Mouse (Mus musculus): ENCODE measurements around the gene Eloa.
"Not testable (repeated sequence)": the region's sequence is repeated elsewhere in the genome, so short reads cannot be mapped to it uniquely, and the experiment has no call there.

Eloa gene

DNA sequence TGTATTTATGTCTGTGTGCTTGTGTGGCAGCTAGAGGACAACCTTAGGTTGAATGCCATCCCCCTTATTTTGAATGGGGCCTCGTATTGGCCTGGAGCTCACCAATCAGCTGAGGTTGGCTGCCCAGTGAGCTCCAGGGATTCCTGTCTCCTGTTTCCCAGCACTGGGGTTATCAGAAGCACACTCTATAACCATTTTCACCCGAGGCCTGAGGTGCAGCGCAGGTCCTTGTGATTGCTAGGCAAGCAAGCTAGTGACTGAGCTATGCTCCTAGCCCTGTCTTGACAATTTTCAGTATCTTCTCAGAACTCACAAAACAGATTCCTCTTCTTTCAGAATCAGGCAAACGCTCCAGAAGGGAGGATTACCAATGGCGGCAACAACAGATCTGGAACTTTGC is 37.0 kb downstream of the Eloa start:
- DNase-seq (ENCODE audit: low spot score): no peak

DNA sequence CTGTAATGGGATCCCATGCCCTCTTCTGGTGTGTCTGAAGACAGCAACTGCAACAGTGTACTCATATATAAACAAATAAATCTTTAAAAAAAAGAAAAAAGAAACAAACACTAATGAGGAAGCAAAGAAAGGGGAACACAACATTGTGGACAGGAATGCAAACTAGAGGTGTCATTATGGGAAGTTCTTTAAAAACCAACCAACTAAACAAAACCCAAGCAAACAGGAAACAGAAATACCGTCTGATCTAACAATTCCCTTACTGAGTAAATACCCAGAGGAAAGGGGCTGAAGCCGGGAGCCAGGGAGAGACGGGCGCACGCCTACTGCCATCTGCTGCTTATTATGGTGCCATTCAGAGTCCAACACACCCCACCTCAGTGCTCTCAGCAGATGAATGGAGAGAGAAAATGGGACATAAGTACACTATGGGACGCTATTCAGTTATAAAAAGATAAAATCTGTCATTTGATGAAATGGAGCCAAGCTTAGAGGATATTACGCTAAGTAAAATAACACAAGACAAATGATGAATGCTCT is 40.0 kb downstream of the Eloa start:
- DNase-seq (ENCODE audit: low spot score): no peak

DNA sequence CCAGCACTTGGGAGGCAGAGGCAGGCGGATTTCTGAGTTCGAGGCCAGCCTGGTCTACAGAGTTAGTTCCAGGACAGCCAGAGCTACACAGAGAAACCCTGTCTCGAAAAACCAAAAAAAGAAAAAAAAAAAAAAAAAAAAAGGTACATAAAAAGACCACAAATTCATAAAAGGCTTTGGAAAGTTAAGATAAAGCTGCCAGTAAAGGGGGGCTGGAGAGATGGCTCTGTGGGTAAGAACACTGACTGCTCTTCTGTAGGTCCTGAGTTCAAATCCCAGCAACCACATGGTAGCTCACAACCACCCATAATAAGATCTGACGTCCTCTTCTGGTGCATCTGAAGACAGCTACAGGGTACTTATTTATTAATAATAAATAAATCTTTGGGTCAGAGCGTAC is 41.3 kb downstream of the Eloa start:
- DNase-seq (ENCODE audit: low spot score): not testable (repeated sequence)

DNA sequence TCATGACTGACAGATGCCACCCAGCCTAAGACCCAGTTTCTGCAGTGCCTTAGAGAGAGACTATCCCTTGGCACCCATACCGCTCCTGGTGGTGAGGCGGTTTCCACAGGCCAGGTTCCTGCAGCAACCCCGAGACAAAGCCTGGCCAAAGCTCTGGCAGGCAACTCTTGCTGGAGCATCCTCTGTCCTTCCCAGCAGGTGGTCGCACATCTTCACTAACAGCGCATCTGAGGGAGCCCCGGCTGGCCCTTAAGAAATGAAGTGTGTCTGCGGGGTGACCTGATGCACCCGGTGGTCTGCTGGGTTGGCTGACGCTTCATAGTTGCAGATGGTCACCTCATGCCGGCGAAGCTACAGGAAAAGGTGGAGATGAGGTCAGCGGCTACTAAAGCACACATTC is 45.4 kb downstream of the Eloa start:
- no peak for DNase-seq (ENCODE audit: low spot score)

DNA sequence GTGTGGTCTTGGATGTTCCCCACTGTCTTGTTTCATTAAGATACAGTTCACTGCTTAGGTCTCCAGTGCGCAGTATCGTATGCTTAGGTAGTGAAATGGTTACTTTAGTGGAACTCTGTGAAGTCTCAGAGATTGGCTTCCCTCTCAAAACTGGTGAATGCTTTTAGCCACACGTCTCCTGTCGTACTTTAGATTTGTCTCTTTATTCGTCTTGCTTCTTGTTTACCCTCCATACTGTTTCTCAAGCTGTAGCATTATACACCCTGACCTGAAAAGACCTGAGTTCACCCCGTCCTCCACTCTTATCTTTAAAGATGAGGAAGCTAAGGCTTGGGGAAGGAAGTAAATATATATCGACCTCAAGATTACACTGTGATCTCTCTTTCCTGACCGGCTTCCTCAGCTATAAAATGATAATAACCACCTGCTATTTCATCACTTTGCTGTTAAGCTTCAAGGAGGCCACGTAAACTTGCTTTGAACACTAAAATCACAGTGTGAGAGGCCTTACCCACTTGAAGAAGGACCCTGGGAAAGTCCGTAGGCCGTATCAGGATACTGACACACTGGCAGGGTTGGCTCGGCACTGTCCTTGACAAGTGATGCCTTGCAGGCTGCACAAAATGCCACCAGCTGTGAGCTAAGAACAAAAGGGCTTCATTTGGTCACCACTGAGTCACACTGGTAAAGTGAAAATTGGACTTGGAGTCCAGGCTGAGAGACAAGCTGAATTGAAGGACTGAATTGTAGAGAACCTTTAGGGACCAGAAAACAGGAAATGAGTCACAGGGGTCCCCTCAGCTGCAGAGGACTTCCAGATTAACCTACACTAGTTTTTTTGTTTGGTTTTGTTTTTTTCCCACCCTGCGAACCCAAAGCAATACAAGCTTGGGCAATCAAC is 48.4 kb downstream of the Eloa start:
- DNase-seq (ENCODE audit: low spot score): no peak

DNA sequence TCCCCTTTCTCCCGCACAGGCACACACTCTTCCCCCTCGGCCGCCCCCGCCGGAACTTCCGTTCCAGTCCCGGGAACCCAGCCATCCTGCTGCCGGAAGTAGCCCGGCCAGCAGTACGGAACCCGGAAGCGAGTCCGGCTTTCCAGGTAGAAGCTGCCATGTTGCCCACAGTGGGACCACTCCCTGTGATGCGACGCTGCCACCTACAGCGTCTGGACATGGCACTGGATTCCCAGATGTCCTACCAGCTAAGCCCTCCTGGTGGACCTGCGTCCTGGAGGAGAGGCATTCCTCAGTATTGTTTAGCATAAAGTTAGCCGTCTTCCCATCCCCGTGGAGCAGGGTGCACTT is 49.0 kb downstream of the Eloa start, which contains the start of gene Lypla2:
Gene Lypla2, minus strand, starts transcription at position 71 of the 351 bp plus-strand sequence.
- peak; percentile 85 for DNase-seq (ENCODE audit: low spot score)

DNA sequence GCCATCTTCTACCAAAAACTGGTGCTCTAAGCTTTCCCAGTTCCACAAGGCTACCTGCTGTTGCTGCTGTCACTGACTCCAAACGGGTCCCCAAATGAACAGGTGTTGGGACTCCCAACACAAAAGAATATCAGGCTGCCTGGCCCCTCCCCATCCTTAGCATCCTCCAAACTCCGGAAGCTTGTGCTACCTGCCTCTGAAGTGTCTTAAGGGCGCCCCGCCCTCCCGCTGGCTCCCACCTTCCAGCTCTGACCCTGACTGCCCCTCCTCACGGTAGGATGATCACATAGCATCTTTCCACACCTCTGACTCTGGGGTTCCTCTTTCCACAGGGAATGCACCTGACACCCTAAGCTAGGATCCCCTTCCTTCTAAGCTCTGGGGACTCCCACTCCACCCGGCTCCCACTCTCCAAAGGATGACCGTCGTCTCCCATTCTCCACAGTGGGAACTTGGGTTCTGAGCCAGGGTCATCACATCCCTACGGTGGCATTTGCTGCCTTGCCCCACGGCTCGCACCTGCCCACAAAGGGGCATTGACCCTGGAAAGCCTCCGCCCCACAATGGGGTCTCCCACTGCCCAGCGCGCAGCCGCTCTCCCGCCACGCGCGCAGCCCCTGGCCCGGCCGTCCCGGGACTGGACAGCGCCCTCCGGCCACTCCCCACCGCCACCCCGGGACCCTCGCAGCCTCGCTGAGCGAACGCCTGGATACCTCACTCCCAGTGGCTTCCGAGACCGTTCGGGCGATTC is 49.6 kb downstream of the Eloa start:
- no peak for DNase-seq (ENCODE audit: low spot score)

DNA sequence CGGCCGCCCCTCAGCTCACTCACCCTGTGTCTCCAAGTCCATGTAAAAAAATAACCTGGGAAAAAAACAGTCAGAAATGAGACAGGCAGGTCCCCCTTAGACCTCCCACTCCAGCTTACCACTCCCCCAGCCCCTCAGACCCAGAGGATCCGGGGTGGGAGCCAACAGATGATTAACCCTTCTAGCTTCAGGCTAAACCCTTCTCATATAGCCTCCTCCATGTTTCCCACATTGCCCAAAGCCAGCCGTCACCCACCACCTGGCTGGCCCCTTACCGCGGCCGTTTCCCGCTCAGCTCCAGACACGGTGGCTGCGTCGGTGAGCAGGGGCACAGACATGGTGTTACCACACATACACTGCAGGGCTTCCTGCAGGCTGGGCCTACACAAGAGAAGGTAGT is 51.0 kb downstream of the Eloa start:
- no peak for DNase-seq (ENCODE audit: low spot score)

DNA sequence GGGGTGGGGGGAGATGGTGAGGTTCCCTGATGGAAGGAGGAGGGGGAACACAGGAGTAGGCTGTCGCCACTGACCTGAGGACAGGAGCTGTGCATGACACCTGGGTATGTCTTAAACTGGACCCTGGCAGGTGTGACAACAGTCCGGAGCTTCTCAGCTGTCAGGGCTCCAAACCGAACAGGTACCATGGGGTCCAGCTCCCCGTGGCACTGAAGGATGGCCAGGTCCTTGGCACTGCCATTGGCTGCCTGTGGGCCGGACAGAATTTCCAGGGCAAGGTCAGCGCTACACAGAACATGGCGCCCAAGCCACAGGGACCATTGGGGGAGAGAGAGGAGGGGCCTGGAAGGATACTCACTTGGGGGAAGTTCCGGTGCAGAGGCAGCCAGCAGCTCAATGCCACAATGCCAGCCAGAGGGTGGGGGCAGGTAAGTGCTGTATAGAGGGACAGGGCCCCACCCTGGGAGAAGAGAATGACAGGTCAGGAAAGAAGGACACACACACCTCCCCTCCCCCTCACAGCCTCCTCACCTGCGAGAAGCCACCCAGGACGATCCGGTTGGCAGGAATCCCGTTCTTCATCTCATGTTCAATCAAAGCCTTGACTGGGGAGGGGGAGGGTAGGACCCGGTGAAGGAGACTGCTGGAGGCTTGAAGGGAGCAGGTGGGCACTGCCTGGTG is 52.4 kb downstream of the Eloa start:
- no peak for DNase-seq (ENCODE audit: low spot score)

DNA sequence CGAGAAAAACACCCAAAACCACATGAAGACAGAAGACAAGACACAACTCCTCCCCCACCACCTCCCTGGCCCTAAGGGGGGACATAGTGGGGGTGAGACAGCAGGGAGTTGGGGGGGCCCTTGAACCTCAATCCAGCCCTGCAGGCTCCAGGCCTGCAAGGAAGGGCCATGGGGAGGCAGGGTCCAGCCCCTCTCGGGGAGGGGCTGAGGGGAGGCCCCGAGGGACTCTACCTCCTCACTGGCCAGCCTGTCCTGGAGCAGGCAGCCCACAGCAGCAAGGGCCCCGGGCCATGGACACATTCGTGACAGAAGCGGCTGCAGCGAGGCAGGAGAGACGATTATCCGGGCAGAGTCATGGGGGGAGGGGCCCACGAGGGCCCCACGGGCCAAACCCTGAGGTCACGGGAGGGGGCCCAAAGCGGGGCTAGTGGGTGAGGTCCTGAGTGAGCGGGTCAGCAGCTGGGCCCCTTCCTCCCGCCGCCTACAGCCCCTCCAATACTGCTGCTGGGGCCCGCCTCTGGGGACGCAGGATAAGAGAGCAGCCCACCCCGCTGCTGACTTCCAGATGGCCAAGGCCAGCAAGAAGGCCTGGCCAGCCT is 53.2 kb downstream of the Eloa start:
- no peak for DNase-seq (ENCODE audit: low spot score)

DNA sequence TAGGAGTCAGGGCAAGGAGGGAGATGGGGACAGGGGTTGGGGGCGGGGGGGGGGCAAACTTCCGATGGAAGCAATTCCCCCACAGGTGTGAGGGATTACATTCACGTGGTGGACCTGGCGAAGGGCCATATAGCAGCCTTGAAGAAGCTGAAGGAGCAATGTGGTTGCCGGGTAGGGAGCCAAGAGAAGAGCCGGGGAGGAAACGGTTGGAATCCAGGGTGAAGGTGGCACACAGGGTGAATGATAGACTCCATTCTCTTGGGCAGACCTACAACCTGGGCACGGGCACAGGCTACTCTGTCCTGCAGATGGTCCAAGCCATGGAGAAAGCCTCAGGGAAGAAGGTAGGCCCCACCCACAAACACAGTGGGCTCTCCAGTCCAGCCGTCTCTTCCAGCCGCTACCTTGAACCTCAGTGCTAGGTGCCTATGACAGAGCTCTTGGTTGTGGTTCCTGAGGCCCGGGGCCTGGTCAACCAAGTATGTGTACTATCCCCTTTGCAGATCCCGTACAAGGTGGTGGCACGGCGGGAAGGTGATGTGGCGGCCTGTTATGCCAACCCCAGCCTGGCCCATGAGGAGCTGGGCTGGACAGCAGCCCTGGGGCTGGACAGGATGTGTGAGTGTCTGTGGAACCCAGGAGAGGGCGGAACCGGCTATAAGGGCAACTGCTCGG is 54.3 kb downstream of the Eloa start:
- DNase-seq (ENCODE audit: low spot score): no peak

DNA sequence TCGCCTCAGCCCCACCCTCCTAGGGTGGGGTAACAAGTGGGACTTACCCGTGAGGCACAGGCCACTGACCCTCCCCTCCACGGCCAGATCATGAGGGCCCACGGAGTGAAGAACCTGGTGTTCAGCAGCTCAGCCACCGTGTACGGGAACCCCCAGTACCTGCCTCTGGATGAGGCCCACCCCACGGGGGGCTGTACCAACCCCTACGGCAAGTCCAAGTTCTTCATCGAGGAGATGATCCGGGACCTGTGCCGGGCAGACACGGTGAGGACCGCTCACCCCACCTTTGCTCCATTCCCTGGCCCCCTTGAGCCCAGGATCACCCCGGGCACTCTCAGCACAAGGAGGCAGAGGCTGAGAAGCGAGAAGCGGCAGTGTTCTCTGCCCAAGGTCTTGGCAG is 55.3 kb downstream of the Eloa start:
- no peak for DNase-seq (ENCODE audit: low spot score)

DNA sequence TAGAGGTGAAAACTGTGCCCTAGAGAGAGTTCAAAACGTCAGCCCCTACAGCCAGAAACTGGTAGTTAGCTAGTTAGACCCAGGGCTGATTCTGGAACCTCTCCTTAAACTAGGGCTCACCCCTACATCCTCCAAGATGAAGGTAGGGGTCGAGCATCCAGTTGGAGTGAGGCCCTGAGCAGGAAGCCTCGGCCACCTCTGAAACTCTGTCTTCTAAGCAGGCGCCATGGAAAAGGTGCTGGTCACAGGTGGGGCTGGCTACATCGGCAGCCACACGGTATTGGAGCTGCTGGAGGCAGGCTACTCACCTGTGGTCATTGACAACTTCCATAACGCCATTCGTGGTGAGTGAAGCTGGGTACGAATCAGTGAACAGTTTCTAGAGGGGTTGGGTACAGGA is 56.5 kb downstream of the Eloa start:
- no peak for DNase-seq (ENCODE audit: low spot score)

DNA sequence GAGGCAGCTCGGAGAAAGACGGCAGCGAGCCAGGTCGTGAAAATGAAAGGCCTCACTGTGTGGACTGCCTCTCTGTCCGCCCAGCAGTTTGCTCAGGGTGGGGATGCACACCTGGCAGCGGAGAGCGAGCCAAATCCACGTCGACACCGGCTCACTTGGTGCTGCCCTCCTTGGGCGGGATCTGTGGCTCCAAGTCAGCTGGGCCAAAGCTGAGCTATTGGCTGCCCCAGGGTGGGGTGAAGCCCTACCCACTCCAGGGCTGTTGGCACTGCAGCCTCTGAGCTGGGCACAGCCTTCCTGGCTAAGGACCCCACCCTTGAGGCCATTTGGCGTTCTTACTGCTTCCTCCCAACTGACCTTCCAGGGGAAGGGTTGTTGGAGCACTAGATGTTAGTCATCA is 57.1 kb downstream of the Eloa start:
- DNase-seq (ENCODE audit: low spot score): no peak

DNA sequence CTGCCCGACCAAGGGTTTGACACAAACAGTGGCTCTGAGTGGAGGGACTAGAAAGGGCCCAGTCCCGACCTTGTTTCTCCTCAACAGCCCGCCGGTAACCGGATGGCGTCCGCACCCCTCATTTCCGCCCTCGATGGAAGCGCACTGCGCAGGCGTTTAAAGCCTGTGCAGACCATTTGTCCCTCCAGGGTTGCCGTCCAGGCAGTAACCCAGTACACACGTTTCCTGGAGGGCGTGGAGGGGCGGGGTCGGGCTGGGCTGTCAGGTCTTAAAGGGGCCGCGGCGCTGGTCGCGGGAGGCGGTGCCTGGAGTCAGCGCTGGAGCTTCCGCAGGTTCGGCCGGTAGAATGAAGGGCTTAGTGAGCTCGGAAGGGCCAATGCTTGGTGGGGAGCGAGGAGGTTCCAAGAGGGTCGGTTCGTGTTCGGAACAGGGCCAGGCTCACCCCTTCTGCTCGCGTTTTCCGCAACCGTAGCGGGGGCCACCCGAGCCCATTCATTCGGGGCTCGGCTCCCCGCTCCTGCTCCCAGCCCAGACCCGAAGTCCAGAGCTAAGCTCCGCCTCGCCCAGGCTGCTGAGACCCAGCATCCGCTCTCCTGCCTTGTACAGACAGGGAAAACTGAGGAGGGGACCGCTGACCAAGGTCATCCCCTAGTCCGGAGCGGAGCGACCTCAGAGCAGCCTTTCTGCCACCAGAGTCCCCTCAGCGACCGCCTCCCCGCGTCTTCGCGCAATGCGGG is 57.9 kb downstream of the Eloa start, which contains the start of gene Gale:
Gene Gale, plus strand, starts transcription at position 271 of the 737 bp plus-strand sequence.
- peak; percentile 97 for DNase-seq (ENCODE audit: low spot score)

DNA sequence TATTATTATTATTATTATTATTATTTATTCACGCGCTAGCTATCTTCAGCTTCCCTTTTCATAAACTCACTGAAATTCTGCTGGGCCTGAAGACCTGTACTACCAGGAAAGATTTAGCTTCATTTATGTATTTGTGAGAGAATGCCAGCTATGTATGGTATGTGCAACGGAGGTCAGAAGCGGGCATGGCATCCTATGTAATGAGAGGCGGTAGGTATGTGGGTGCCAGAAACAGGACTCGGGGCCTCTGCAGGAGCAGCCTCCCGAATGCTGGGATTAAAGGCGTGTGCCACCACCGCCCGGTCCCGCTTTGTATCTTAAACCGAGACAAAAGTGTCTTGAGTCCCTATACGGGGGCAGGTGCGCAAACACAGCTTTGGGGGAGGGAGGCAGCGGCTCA is 58.6 kb downstream of the Eloa start:
- peak; percentile 31 for DNase-seq (ENCODE audit: low spot score)

DNA sequence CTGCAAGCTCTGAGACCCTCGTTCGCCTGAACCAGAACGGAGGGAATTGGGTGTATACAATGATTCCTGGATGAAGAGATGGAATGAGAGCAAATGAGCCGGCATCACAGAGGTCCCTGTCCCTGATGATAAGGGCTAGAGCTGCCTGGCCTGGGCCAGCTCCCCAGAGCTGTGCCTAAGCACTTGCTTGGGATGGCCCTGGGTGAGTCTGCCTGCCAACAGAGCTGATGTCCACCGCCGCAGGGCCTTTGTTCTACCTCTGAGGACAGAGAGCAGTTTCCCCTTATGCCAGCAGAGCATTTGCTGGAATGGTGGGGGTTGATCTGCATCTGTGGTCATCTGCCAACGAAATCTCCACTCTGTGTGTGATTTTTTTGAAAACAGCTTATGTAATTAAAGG is 59.4 kb downstream of the Eloa start:
- no peak for DNase-seq (ENCODE audit: low spot score)

DNA sequence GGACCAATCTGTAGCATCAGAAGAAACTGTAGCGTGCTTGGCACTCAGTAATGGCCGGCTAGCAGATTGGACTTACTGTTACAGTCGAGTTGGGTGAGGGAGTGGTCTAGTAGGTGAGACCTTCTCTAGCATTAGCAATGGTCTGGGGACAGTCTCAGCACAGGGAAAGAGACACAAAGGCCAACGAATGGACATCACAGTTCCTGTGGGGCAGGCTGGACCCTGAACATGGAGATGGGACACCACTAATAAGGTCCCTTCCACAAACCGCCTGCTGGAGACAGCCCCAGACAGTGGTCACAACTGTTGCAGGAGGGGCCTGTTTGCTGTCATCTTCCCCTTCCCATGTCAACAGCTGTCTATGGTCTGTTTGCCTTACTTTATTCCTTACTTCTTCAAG is 59.9 kb downstream of the Eloa start:
- DNase-seq (ENCODE audit: low spot score): no peak

DNA sequence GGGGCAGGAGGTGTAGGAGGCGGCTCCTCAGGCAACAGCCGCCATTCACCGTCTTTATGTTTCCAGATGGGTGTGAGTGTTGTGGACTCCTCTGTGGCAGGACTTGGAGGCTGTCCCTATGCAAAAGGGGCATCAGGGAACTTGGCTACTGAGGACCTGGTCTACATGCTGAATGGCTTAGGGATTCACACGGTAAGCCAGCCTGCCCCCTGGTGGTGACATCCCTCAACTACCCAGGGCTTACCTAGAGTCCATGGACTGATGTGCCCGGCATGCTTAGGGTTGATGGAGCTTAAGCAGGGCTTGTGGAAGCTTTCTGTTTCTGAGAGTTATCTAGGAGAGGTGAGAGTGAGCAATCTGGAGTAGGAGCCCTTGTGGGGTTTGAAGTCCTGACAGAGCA is 60.8 kb downstream of the Eloa start:
- DNase-seq (ENCODE audit: low spot score): peak; percentile 57

DNA sequence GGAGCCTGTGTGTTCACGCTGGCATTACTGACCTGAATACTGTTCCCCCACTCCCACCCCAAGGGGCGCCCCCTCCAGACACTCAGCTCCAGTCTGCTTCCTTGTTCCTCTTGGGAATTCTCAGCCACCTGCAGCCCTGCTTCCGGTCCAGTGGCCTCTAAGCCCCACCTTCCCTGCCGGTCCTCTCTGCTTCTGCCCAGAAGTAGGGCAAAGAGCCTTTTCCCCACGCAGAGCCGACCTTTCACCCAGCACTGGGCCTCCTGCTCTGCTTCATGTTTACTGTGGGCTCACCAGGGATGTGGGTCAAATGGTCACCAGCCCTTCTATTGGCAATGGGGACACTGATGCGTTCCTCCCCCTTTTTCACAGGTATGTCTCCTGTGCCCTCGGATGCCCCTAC is 63.2 kb downstream of the Eloa start:
- DNase-seq (ENCODE audit: low spot score): no peak

DNA sequence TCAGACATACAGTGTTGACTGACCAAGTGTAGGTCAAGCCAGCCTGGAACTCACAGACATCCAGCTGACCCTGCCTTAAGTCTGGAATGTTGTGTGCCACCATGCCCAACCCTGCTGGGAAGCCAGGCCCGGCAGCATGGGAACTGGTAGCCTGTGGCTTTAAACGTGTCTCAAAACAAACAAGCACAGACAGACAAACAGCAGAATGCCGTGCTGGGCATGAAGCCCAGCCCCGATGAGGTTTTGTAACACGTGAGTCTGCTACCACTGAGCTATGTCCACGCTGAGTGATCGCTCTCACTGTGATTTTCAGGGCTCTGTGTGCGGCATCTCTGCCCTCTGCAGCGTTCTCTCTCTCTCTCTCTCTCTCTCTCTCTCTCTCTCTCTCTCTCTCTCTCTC is 65.7 kb downstream of the Eloa start:
- no peak for DNase-seq (ENCODE audit: low spot score)

All from yolk sac, embryonic 10.5 days (tissue).